Mouse (Mus musculus) olfactory bulb, adult 2 months (tissue): ENCODE results near the gene Fyn. TPM values are rescaled to one million over a fixed set of nuclear protein-coding genes. Genes with fewer than 3 reads are reported as not detected.

Source experiments
- H3K27ac ChIP-seq: fragments of 200-500 bp; 2 replicates; pipeline ENCODE4 v1.5.1; 2012; ENCODE audit warnings: low read depth, low read length; ENCODE audit not compliant: insufficient read depth
- H3K4me1 ChIP-seq: fragments of 200-500 bp; 2 replicates; pipeline ENCODE4 v1.6.1; 2012; ENCODE audit warnings: low read length; ENCODE audit not compliant: control insufficient read depth, insufficient read depth
- H3K4me3 ChIP-seq: fragments of 200-500 bp; 2 replicates; pipeline ENCODE4 v1.5.1; 2012; ENCODE audit warnings: mild to moderate bottlenecking, low read depth, low read length, moderate library complexity; ENCODE audit not compliant: insufficient read depth
- CTCF ChIP-seq: fragments of 200-500 bp; IDR thresholded peaks from 2 replicates; pipeline ENCODE4 v1.5.1; 2012; ENCODE audit warnings: low read depth, mild to moderate bottlenecking, low read length, moderate library complexity; ENCODE audit not compliant: insufficient read depth
- POLR2A ChIP-seq: fragments of 200-500 bp; IDR thresholded peaks from 2 replicates; pipeline ENCODE4 v1.6.1; 2012; ENCODE audit warnings: mild to moderate bottlenecking, low read depth, low read length, moderate library complexity; ENCODE audit not compliant: insufficient read depth
- WGBS: fragments of 180-500 bp; shearing (Covaris S2); methylation state at CpG from one replicate; pipeline ENCODE4 v1.1.7; 2018; 5-methylcytosine and 5-hydroxymethylcytosine counted together
- polyA plus RNA-seq: library from polyadenylated mRNA; stranded (reverse); fragments of >200 nt; gene quantifications from 2 replicates; pipeline ENCODE4 v1.2.4, GENCODE M21; 2012; ENCODE audit warnings: low replicate concordance; ENCODE audit not compliant: missing spikeins, insufficient read depth, insufficient read length

Gene Fyn
- polyA plus RNA-seq, 1 experiment: 322 TPM

- Histone ChIP-seq H3K4me1 (peaks cover 20% of the 10 kb centered on the region), H3K27ac (0 out of 2 replicates have a peak overlapping the region, but pooled peaks have one; percentile 33), H3K4me3 (no peak overlapping the region)
- no peak for TF ChIP-seq CTCF
- TF ChIP-seq POLR2A: no peak
- 11% methylated on average over 2 of the region's 2 CpGs for WGBS
These were observed 245.3 kb downstream of the Fyn start for GRCm38 (mm10) chr10:39613973-39614372.

- 14% methylated on average over 6 of the region's 6 CpGs for WGBS
- peaks cover 20% of the 10 kb centered on the region for H3K4me1 ChIP-seq
- no peak for TF ChIP-seq CTCF
- TF ChIP-seq POLR2A: no peak
- H3K27ac ChIP-seq: peak overlapping the region; percentile 87
- peak overlapping the region; percentile 13 for H3K4me3 ChIP-seq
These were observed 246.0 kb downstream of the Fyn start for GRCm38 (mm10) chr10:39614676-39615075.

Other genes with a start within 250 kb of the Fyn start
- not detected in 2 replicates for gene Fam229b, start 234.9 kb upstream of the Fyn start, polyA plus RNA-seq
- not detected in 2 replicates for gene Tube1, start 234.9 kb upstream of the Fyn start, polyA plus RNA-seq
- not detected in 2 replicates for gene Ccn6, start 205.1 kb upstream of the Fyn start, polyA plus RNA-seq
- gene Traf3ip2, start 244.1 kb downstream of the Fyn start, polyA plus RNA-seq: not detected in 2 replicates